Mouse (Mus musculus) retina, postnatal 1 day (tissue): ENCODE data around the gene Snapc2.

Experiments
- DNase-seq: peaks from one replicate; pipeline ENCODE4 v3.0.0-alpha.2; 2012

The Snapc2 gene

DNA sequence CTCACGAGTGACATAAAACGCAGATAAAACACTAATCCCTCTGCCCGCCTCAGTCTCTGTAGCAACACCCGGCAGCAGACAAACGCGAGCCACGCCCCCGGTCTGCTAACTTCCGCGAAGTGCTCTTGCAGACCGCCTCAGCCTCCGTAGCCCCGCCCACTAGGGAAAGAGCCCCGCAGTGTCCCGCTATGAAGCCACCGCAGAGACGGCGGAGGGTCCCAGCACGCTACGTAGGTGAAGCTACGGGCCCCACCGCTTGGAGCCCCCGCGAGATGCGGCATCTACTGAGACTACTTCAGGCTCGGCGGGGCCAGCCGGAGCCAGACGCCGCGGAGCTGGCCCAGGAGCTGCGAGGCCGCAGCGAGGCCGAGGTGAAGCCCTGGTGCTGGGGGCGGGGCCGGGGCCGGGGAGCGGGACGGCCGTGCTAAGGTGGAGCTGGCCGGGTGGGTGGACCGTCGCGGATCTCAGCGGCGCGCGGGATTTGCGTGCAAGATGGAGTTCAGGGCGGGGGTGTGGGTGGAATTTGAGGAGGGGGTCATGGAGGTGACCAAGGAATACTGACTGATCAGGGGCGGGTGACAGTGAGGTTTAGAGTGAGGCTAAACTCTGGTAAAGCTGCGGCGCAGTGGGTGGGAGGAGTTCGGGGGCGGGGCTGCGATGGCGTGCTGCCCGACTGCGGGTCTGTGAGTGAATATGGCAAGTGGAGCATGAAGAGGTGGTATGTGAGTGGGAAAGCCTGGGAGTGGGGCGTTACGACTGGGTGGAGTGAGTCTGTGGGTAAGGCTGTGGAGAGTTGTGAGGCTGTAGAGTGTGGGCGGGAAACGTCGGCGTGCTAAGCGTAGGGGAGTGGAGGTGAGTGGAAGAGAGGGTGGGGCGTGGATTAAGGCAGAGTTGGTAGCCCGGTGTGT is at the start of gene Snapc2:
TSS of gene Snapc2 (plus strand) at position 147 of the 908 bp plus-strand sequence.
- DNase-seq, result peak; percentile 98

DNA sequence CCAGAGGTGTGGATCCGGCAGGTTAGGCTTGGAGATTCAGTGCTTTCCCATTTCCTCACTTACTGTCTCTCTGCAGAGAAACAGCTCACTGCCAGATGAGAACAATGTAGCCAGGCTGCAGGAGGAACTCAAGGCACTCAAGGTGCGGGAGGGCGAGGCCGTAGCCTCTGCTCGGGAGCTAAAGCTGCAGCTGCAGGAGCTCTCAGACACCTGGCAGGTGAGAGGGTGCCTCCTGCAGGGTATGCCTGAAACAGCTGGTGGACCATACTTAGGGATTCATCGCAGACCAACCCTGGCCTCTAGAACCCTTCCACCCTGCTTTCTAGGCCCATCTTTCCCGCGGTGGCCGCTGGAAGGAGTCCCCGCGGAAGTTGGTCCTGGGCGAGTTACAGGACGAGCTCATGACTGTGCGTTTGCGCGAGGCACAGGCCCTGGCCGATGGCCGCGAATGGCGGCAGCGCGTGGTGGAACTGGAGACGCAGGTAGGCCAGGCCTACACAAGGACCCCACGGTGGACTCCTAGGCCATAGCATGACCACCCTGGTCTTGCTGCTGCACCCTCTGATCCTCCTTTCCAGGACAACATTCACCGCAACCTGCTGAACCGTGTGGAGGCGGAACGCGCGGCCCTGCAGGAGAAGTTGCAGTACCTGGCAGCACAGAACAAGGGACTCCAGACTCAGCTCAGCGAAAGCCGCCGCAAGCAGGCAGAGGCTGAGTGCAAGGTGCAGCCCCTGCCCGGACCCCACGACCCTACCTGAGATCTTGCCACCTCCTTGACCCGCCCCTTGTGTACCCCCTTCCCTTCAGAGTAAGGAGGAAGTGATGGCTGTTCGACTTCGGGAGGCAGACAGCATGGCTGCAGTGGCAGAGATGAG is 47.4 kb upstream of the Snapc2 start:
- DNase-seq, result no peak

DNA sequence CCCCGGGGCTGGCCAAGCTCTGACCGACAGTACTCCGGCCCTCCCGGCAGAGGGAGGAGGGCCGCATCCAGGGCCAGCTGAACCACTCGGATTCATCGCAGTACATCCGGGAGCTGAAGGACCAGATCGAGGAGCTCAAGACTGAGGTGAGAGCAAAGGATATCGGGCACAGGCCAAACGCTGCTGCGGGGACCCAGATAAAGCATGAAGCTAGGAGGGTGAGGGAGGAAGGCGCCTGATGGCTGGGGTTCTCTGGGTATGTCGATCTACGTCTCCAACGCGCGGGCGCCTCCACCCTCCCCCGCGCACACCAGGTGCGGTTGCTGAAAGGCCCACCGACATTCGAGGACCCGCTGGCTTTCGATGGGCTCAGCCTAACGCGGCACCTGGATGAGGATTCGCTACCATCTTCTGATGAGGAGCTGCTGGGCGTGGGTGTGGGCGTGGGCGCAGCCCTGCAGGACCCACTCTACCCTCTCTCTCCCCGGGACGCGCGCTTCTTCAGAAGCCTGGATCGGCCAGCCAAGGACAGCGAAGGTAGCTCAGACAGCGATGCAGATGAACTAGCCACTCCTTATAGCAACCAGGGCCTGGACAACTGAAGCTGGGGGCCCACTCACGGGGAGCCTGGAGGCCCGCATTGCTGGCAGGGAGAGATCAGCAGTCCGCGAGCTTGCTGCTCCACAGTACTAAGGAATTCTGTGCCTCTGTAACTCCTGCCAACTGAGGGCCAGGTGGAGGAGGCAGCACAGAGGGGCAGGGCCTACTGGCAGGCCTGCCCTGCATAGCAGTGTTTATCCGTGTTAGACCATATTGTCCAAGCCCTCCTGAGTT is 46.5 kb upstream of the Snapc2 start:
- DNase-seq, result no peak

- no peak for DNase-seq
These were observed 45.9 kb upstream of the Snapc2 start for GRCm38 (mm10) chr8:4207016-4207350.

DNA sequence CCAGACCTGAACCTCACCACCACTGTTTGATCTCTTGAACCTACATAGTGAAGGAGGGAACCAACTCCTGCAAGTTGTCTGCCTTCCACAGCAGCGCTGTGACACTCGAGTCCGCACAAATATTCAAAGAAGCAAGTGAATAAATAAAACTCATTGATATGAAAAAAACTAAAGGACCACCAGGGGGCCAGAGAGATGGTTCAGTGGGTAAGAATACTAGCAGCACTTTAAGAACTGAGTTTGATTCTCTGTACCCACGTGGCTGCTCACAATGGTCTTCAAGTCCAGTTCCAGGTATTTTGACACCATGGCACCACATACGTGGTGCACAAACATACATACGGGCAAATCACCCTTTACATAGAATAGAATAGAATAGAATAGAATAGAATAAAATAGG is 41.8 kb upstream of the Snapc2 start:
- DNase-seq, result peak; percentile 31

GRCm38 (mm10) chr8:4212809-4213209 is 40.1 kb upstream of the Snapc2 start:
- DNase-seq, result no peak

DNA sequence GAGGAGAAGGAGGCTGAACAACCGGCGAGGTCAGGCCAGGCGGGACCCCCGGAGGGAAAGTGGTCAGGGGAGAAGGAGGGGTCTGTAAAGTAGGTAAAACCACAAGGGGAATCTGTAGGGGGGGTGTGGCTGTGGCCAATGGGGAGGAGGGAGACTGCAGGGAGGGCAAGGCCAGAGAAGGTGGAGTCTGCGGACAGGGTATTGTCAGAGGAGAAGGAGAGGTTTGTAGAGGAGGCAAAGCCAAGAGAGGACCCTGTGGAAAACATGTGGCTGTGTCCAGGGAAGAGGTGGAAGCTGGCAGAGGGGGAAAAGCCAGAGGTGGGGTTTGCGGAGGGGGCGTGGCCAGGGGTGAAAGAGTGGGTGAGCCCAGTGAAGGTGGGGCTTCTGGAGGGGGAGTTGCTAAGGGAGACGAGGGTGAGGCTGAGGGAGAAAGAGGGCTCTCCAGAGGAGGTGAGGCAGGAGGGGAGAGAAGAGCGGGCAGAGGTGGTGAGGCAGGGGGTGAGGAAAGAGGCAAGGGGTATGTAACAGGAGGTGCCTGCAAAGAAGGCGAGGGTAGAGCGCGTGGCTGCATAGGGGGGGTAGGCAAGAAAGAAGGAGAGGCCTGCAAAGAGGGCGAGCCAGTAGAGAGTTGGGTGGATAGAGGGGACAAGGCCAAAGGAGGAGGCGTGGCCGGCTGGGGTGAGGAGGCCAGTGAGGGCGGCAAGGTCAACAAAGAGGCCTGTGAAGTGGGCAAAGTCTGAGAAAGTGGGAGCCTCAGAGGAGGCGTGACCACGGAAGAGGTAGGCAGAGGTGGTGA is 39.5 kb upstream of the Snapc2 start:
- peak; percentile 73 for DNase-seq

GRCm38 (mm10) chr8:4214006-4214980 is 38.6 kb upstream of the Snapc2 start:
- DNase-seq, result peak; percentile 70

DNA sequence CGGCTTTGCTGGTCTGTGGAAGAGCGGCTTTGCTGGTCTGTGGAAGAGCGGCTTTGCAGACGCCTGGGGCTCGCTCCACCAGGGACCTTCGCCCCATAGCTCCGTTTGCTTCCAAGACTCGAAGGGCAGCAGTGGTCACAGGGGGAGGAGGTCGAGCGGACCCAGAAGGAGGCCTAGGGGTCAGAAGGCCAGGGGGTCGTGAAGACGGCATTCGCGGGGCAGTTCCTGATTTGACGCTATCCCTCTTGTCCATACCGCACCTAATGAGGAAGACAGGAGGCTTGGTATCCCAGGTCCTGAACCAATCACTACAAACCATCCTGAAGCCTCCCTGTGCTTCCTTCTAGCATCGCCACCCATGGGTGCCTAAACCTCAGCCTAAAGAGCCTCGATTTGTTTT is 36.6 kb upstream of the Snapc2 start:
- DNase-seq, result no peak

- DNase-seq, result peak; percentile 92
These were observed 35.9 kb upstream of the Snapc2 start, which contains the start of gene Prr36 for GRCm38 (mm10) chr8:4216791-4217621. Prr36 (minus strand) TSS chr8:4217459.

DNA sequence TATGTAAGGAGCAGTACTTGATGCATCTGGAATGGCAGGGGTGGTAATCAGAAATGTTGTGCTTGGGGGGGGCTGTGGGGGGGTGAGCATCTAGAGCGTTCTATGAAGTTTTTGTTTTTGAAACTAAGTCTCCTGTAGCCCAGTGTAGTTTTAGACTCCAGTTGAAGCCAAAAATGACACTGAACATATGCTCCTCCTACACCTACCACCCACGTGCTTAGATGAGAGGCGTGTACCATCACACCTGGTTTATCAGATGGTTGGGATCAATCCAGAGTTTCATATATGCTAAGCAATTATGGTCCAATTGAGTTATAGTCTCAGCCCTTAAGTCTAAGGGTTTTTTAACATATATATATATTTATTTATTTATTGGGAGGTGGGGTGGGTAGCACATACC is 33.3 kb upstream of the Snapc2 start:
- no peak for DNase-seq

DNA sequence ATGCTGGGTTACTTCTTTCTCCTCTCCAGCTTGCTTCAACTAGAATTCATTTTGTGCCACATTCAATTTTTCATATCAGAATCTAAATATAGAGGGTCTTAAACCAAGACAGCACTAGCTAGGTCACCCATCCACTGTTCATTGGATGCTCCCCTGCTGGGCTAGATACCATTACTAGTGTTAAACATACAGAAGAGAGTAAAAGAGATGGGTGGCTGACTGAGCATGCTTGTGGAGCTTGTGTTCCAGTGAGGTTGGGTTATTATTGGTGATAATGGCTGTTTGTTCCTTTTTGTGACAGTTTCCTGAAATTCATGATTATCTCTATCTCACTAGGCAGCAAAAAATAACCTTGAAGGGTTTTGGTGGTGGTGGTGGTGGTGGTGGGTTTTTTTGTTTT is 30.8 kb upstream of the Snapc2 start:
- no peak for DNase-seq

DNA sequence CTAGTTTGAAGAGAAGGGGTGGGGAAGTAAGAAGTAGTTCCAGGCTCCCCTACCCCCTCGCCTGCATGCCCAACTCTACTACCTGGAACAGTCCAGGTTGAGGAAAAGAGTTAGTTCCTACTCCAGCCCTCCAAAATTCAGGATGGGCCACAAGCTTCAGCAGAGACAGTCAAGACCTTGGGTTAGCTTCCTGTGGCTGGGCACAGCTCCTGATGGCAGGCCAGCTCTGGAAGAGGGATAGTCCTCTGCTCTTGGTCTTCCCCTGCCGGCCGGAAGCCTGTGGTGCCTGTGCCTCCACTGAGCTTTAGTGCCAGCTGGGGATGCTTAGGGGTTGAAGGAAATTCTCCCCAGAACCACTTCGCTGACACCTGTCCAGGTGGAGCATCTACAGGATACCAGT is 26.6 kb upstream of the Snapc2 start:
- peak; percentile 24 for DNase-seq

DNA sequence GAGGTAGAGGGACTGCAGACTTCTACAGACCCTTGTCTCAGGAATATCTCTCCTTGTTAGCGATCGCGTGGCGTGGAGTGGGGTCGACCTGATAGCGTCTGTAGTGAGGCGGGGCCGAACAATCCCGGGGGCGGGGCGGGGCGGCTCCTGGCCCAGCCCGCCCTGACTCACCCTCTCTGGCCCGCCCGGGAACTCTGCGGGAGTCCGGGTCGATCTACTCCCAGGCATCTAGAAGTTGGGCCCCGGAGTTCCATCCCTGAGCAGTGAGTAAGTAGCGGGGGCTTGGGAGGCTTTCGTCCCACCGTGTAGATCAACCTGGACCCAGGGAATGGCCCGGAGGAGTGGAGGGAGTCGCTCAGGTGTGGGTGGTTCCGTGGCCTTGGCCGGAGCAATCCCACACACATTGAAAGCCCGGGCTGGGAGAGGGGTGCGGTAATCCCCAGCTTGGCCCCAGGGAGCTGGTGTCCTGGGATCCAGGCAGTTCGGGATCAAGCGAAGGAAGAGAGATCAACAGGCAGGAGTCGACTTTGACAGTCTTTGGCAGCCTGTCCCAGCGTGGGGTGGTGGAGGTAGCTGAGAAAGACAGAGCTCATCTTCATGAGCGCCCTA is 26.0 kb upstream of the Snapc2 start, which contains the start of gene Lrrc8e:
TSS of gene Lrrc8e (plus strand) at position 89 of the 609 bp plus-strand sequence.
- DNase-seq, result peak; percentile 29

GRCm38 (mm10) chr8:4227919-4228318 is 25.0 kb upstream of the Snapc2 start:
- no peak for DNase-seq

DNA sequence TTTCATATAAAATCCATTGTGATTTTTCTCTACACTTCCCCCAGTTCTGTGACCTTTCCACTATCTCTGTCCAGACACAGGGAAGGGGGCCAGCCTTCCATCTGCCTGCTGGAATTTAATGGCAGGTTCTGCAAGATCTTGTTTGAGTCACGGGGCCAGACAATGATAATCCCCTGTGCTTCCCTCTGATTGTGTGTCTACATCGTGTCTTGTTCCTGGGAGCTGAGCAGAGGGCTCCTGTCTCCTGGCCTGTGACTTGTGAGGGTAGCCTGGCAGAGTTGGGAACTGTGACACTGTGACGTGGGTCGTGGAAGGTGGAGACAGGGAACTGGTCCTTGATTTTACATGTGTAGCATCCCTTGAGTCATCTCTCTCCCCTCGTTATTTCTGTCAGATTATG is 23.1 kb upstream of the Snapc2 start:
- no peak for DNase-seq

GRCm38 (mm10) chr8:4230612-4231351 is 22.1 kb upstream of the Snapc2 start:
- DNase-seq, result no peak

GRCm38 (mm10) chr8:4237814-4238433 is 15.0 kb upstream of the Snapc2 start:
- DNase-seq, result no peak
